Mouse (Mus musculus) liver, embryonic 12.5 days (tissue): ENCODE measurements around the gene Tent5c. TPM values are rescaled to one million over a fixed set of nuclear protein-coding genes. Genes with fewer than 3 reads are reported as not detected.

ENCODE experiments used
- ATAC-seq: fragments of 200-750 bp; cut with Nextera tagmentation; 2 replicates; pipeline ENCODE4 v1.8.0; 2017; ENCODE audit warnings: moderate number of reproducible peaks, mild to moderate bottlenecking, moderate library complexity
- H3K27ac ChIP-seq: fragments of 300-500 bp; sonication (generic); 2 replicates; pipeline ENCODE4 v1.5.1; 2016; ENCODE audit warnings: mild to moderate bottlenecking
- H3K27me3 ChIP-seq: fragments of 300-500 bp; sonication (generic); replicated peaks from 2 replicates; pipeline ENCODE4 v1.6.1; 2016; ENCODE audit warnings: mild to moderate bottlenecking, moderate library complexity
- H3K36me3 ChIP-seq: fragments of 300-500 bp; sonication (generic); 2 replicates; pipeline ENCODE4 v1.6.1; 2016; ENCODE audit warnings: mild to moderate bottlenecking, moderate library complexity
- H3K4me1 ChIP-seq: fragments of 300-500 bp; sonication (generic); 2 replicates; pipeline ENCODE4 v1.6.1; 2016
- H3K4me2 ChIP-seq: fragments of 300-500 bp; sonication (generic); 2 replicates; pipeline ENCODE4 v1.6.1; 2016; ENCODE audit warnings: mild to moderate bottlenecking, moderate library complexity
- H3K4me3 ChIP-seq: fragments of 300-500 bp; sonication (generic); 2 replicates; pipeline ENCODE4 v1.5.1; 2016; ENCODE audit warnings: mild to moderate bottlenecking, moderate library complexity
- H3K9ac ChIP-seq: fragments of 300-500 bp; sonication (generic); 2 replicates; pipeline ENCODE4 v1.6.1; 2016; ENCODE audit warnings: mild to moderate bottlenecking, moderate library complexity
- H3K9me3 ChIP-seq: fragments of 300-500 bp; sonication (generic); replicated peaks from 2 replicates; pipeline ENCODE4 v1.6.1; 2016; ENCODE audit warnings: mild to moderate bottlenecking, moderate library complexity
- WGBS: fragments of 180-500 bp; shearing (Covaris S2); methylation state at CpG from one replicate; pipeline ENCODE4 v1.1.7; 2016; ENCODE audit not compliant: insufficient replicate concordance; 5-methylcytosine and 5-hydroxymethylcytosine counted together
- polyA plus RNA-seq: library from polyadenylated mRNA; unstranded; fragments of >200 nt; fragmentation: Nextera tagmentation; extraction: Ambion mirVana; gene quantifications from 2 replicates; pipeline ENCODE4 v1.2.1, GENCODE M21; 2016

The Tent5c gene
- polyA plus RNA-seq, 1 experiment from 2014 or later = 59.8 TPM

DNA sequence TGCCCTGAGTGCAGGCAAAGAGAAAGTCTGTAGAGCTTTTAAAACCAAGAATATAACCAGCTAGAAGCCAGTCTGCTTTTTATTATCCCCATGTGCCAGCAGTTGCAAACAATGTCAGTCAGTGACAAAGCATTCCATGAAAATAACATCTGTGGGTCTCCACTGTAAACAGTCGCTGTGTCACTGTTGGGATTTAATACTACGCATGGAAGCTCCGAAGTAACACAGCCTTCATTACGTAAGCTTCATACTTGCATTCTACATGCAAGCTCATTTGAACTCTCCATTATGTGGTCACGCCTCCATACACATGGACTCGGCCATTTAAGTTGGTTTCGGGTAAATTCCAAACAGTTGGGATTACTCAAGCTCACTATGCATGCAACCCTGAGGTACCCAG lies 77.2 kb downstream of the Tent5c start:
- H3K27ac ChIP-seq = no peak overlapping the region
- peaks cover 26% of the 10 kb centered on the region for H3K4me1 ChIP-seq
- no peak overlapping the region for H3K4me3 ChIP-seq
- 76% methylated on average over 7 of the region's 7 CpGs for WGBS
- no peak overlapping the region for H3K4me2 ChIP-seq
- no peaks in the 10 kb centered on the region for H3K36me3 ChIP-seq
- H3K9ac ChIP-seq = no peak overlapping the region
- ATAC-seq = no peak
- peaks cover 17% of the 10 kb centered on the region for H3K27me3 ChIP-seq
- H3K9me3 ChIP-seq = no peaks in the 10 kb centered on the region

GRCm38 (mm10) chr3:100409280-100409679 lies 79.8 kb downstream of the Tent5c start:
- no peak overlapping the region; the same call in 1 of the 2 replicates for H3K27ac ChIP-seq
- WGBS = 44% methylated on average over 2 of the region's 2 CpGs
- no peak overlapping the region for H3K4me2 ChIP-seq
- H3K9ac ChIP-seq = no peak overlapping the region
- no peak overlapping the region for H3K4me3 ChIP-seq
- peaks cover 29% of the 10 kb centered on the region for H3K4me1 ChIP-seq
- no peak for ATAC-seq
- H3K27me3 ChIP-seq = 0 out of 2 replicates have a peak, but pooled peaks cover 3% of the 10 kb centered on the region
- no peaks in the 10 kb centered on the region for H3K9me3 ChIP-seq
- no peaks in the 10 kb centered on the region for H3K36me3 ChIP-seq

GRCm38 (mm10) chr3:100408351-100409043 lies 80.6 kb downstream of the Tent5c start:
- 34% methylated on average over 2 of the region's 2 CpGs for WGBS
- Histone ChIP-seq H3K9ac (peak overlapping the region; percentile 20; the same call in 1 of the 2 replicates), H3K27me3 (no peaks in the 10 kb centered on the region), H3K4me1 (peaks cover 29% of the 10 kb centered on the region), H3K27ac (peak overlapping the region; percentile 34; the same call in 1 of the 2 replicates), H3K36me3 (no peaks in the 10 kb centered on the region), H3K4me3 (no peak overlapping the region), H3K9me3 (no peaks in the 10 kb centered on the region), H3K4me2 (peak overlapping the region; percentile 35)
- ATAC-seq = peak; percentile 94

GRCm38 (mm10) chr3:100402656-100403055 lies 86.5 kb downstream of the Tent5c start:
- no peak overlapping the region for H3K9ac ChIP-seq
- no peak overlapping the region for H3K27ac ChIP-seq
- 0 out of 2 replicates have a peak, but pooled peaks cover 22% of the 10 kb centered on the region for H3K27me3 ChIP-seq
- H3K36me3 ChIP-seq = no peaks in the 10 kb centered on the region
- peaks cover 10% of the 10 kb centered on the region for H3K4me1 ChIP-seq
- ATAC-seq = no peak
- no peak overlapping the region for H3K4me2 ChIP-seq
- WGBS = 79% methylated on average over 4 of the region's 4 CpGs
- no peaks in the 10 kb centered on the region for H3K9me3 ChIP-seq
- H3K4me3 ChIP-seq = no peak overlapping the region

Other genes starting within 250 kb of the Tent5c start
- 61.2 and 65.0 TPM in 2 replicates for gene Man1a2, start 196.2 kb upstream of the Tent5c start, polyA plus RNA-seq